Mouse (Mus musculus) testis, adult 2 months (tissue): ENCODE data around the gene Fam219a. TPM values are rescaled to one million over a fixed set of nuclear protein-coding genes. Genes with fewer than 3 reads are reported as not detected.

Source experiments
- H3K27ac ChIP-seq: fragments of 200-500 bp; 2 replicates; pipeline ENCODE4 v1.5.1; 2012; ENCODE audit warnings: low read depth, low read length; ENCODE audit not compliant: control insufficient read depth, insufficient read depth
- H3K27me3 ChIP-seq: fragments of 200-500 bp; 2 replicates; pipeline ENCODE4 v1.6.1; 2012; ENCODE audit warnings: mild to moderate bottlenecking, low read length, moderate library complexity; ENCODE audit not compliant: control insufficient read depth, insufficient read depth
- H3K36me3 ChIP-seq: fragments of 200-500 bp; 2 replicates; pipeline ENCODE4 v1.6.1; 2012; ENCODE audit warnings: mild to moderate bottlenecking, low read length; ENCODE audit not compliant: control insufficient read depth, insufficient read depth
- H3K4me1 ChIP-seq: fragments of 200-500 bp; 2 replicates; pipeline ENCODE4 v1.6.1; 2012; ENCODE audit warnings: low read length; ENCODE audit not compliant: control insufficient read depth, insufficient read depth
- H3K4me3 ChIP-seq: fragments of 200-500 bp; 2 replicates; pipeline ENCODE4 v1.5.1; 2012; ENCODE audit warnings: low read depth, mild to moderate bottlenecking, low read length, moderate library complexity, mixed read lengths; ENCODE audit not compliant: control insufficient read depth
- CTCF ChIP-seq: fragments of 200-500 bp; IDR thresholded peaks from 2 replicates; pipeline ENCODE4 v1.5.1; 2012; ENCODE audit warnings: low read depth, mild to moderate bottlenecking, inconsistent platforms, low read length, moderate library complexity; ENCODE audit not compliant: control insufficient read depth, insufficient read depth, insufficient replicate concordance
- POLR2A ChIP-seq: fragments of 200-500 bp; IDR thresholded peaks from 2 replicates; pipeline ENCODE4 v1.6.1; 2012; ENCODE audit warnings: low read depth, mild to moderate bottlenecking, inconsistent platforms, low read length, moderate library complexity; ENCODE audit not compliant: control insufficient read depth
- polyA plus RNA-seq: library from polyadenylated mRNA; depleted of rRNA; stranded (reverse); fragments of >200 nt; gene quantifications from 2 replicates; pipeline ENCODE4 v1.2.3, GENCODE M21; 2012

The Fam219a gene
- polyA plus RNA-seq, 1 experiment: 36.8 TPM

DNA sequence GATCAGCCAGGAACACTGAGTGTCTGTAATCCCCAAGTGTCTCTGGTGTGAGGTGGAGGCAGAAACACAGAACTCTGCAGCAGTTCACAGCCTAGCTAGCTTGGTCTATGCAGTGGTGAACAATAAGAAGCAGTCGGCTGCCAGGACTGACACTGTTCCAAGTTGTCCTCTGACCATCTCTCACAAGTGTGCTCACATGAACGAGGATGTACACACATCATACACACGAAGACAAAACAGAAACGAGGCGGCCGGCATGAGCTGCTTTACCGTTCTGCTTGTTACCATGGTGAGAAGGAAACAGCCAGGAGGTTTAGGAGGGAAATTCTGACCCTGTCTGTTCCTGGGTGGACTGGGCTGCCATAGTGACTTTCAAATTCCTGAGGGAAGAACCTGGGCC, 42.8 kb downstream of the Fam219a start:
- TF ChIP-seq POLR2A (no peak), CTCF (no peak)
- Histone ChIP-seq H3K4me1 (no peaks in the 10 kb centered on the region), H3K27ac (no peak overlapping the region), H3K36me3 (no peaks in the 10 kb centered on the region), H3K4me3 (no peak overlapping the region), H3K27me3 (no peaks in the 10 kb centered on the region)

DNA sequence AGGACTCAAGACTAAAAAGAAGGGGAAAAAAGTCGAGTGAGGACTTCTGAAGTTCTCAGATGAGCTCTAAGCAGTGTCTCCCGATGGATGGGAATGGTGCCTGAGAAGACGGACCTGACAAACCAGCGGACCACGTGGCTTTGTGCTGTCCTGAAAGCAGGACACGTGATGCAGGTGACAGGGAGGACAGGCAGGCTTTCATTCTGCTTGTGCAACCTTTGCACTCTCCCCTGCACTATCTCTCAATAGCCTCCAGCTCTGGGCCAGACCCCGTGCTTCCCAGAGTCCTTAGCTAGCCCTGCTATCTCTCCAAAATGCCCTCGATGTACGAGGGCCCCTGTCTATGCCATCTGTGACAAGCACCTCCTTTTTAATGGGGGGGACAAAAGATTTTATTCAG, 44.5 kb downstream of the Fam219a start:
- TF ChIP-seq POLR2A: no peak
- no peak for TF ChIP-seq CTCF
- Histone ChIP-seq H3K27ac (no peak overlapping the region), H3K4me3 (no peak overlapping the region), H3K27me3 (no peaks in the 10 kb centered on the region), H3K4me1 (no peaks in the 10 kb centered on the region), H3K36me3 (no peaks in the 10 kb centered on the region)

DNA sequence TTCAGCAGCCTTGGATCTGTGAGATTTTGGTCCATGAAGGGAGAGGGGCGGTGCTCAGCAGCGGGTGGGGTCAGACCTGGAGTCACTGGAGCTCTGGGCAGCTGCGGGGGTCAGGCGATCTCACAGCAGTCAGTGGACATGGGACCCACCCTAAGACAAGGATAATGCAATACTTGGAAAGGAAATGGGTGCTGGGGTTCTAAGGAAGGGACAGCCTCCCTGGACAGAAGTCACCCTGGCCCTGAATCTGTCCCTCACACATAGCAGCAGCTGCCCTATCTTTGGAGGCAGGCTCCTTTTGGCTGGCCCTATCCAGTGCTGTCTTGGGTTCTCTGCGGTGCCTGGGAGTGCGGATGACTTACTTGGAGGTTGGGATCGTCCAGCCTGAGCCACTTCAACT, 45.5 kb downstream of the Fam219a start:
- H3K4me1 ChIP-seq: no peaks in the 10 kb centered on the region
- H3K36me3 ChIP-seq: no peaks in the 10 kb centered on the region
- TF ChIP-seq CTCF: no peak
- no peak for TF ChIP-seq POLR2A
- H3K27ac ChIP-seq: no peak overlapping the region
- H3K4me3 ChIP-seq: no peak overlapping the region
- no peaks in the 10 kb centered on the region for H3K27me3 ChIP-seq

DNA sequence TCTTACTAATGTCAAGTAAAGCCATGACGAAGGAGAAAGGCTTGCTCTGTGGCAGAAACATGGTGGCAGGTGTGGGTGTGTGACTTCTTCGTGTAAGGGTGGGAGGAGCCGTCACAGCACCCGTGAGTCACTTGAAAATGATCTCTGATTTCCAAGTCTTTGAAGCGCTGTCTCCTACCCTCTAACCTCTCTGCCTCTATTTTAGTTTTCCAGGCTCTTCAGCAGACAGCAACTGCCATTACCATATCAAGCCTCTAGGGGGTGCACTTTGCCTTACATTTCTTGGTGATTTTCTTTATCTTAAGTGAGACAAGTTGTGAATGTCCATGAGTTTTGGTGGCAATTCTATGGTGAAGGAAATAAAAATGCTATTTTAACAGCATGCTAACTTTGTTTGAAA, 46.5 kb downstream of the Fam219a start:
- Histone ChIP-seq H3K4me1 (no peaks in the 10 kb centered on the region), H3K36me3 (no peaks in the 10 kb centered on the region), H3K27ac (no peak overlapping the region), H3K27me3 (no peaks in the 10 kb centered on the region), H3K4me3 (no peak overlapping the region)
- no peak for TF ChIP-seq POLR2A
- no peak for TF ChIP-seq CTCF

DNA sequence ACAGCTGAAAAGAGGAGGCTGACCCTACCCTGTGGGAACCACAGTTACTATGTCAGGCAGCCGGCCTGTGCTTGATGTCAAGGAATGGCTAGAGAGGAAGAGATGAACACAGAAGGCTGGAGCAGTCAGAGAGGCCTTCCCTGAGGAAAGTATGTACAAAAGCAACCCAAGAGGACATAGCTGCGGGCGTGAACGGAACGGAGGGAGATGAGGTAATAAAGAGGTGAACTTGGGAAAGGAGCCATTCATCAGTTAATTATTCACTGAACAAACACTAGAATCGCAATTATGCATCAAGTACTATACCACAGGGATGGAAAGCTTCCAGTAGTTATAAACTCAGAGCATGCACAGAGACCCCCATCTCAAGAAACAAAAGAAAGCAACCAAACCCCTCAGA, 47.2 kb downstream of the Fam219a start:
- TF ChIP-seq CTCF: no peak
- TF ChIP-seq POLR2A: no peak
- H3K4me3 ChIP-seq: no peak overlapping the region
- H3K4me1 ChIP-seq: no peaks in the 10 kb centered on the region
- no peak overlapping the region for H3K27ac ChIP-seq
- H3K27me3 ChIP-seq: no peaks in the 10 kb centered on the region
- no peaks in the 10 kb centered on the region for H3K36me3 ChIP-seq

DNA sequence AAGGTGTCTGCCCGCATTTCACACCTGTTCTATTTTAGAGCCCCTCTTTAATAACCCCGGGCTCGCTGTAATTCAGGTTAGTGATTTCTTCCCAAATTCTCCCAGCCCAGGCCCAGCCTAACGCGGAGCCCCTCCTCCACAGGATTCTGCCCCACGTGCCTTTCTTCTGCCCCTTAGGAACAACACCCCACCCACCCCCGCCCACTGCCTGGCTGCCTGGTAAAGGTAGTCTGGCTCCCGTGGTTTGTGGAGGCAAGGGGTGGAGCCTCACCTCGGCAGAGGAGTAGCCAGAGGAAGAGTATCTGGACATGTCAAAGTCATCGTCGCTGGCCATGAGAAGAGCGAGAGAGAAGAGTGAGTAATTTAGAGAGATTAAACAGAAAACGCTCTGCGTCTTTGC, 48.7 kb downstream of the Fam219a start:
- no peak overlapping the region for H3K27ac ChIP-seq
- H3K27me3 ChIP-seq: no peaks in the 10 kb centered on the region
- no peaks in the 10 kb centered on the region for H3K36me3 ChIP-seq
- no peaks in the 10 kb centered on the region for H3K4me1 ChIP-seq
- peak overlapping the region; percentile 43; the same call in 1 of the 2 replicates for H3K4me3 ChIP-seq
- TF ChIP-seq CTCF (no peak), POLR2A (no peak)

DNA sequence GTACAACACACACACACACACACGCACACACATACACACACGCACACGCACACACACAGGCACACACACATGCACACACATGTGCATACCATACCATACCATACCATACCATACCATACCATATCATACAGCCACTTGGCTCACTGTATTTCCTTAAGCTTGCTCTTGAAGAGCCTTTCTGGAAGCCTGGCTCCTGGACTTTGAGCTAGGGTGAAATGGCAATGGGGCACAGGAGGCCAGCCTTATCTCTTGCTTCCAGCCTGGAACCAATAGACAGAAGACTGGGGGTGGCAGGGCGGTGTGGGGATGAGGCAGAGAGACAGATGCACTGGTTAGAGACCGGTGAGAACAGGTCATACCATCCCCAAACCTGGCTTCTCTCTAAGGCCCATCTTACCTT, 50.1 kb downstream of the Fam219a start:
- Histone ChIP-seq H3K4me1 (no peaks in the 10 kb centered on the region), H3K4me3 (peak overlapping the region; percentile 78), H3K36me3 (no peaks in the 10 kb centered on the region), H3K27me3 (no peaks in the 10 kb centered on the region), H3K27ac (no peak overlapping the region)
- TF ChIP-seq CTCF: no peak
- no peak for TF ChIP-seq POLR2A

DNA sequence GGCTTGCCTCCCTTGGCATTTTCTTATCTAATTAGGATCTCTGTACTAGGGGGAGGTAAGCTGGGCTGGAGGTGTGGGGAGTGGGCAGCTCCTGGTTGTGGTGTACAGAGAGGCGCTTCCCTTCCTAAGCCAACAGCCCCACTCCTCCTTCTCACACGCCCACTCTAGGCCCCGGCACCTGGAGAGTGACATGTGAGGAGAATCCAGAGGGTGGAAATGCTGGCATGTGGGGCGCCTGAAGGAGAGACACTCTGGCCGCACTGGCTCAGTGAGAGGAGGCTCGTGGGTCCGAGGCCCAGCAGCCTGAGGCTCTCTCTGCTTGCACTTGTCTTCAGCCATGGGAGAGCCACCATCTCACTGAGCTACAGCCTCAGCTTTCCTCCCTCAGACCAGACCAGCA, 51.0 kb downstream of the Fam219a start:
- H3K4me1 ChIP-seq: no peaks in the 10 kb centered on the region
- TF ChIP-seq POLR2A (no peak), CTCF (no peak)
- H3K27ac ChIP-seq: no peak overlapping the region
- peak overlapping the region; percentile 78 for H3K4me3 ChIP-seq
- no peaks in the 10 kb centered on the region for H3K27me3 ChIP-seq
- H3K36me3 ChIP-seq: no peaks in the 10 kb centered on the region
